Mouse (Mus musculus): Measurements from ENCODE around the gene Slc22a5. TPM values are rescaled to one million over a fixed set of nuclear protein-coding genes. Genes with fewer than 3 reads are reported as not detected.
A peak's percentile ranks its signal among the peaks of the same experiment; 100 is the strongest.

Gene Slc22a5
- polyA plus RNA-seq, 1 experiment from 2014 or later, result 8.1 TPM

DNA sequence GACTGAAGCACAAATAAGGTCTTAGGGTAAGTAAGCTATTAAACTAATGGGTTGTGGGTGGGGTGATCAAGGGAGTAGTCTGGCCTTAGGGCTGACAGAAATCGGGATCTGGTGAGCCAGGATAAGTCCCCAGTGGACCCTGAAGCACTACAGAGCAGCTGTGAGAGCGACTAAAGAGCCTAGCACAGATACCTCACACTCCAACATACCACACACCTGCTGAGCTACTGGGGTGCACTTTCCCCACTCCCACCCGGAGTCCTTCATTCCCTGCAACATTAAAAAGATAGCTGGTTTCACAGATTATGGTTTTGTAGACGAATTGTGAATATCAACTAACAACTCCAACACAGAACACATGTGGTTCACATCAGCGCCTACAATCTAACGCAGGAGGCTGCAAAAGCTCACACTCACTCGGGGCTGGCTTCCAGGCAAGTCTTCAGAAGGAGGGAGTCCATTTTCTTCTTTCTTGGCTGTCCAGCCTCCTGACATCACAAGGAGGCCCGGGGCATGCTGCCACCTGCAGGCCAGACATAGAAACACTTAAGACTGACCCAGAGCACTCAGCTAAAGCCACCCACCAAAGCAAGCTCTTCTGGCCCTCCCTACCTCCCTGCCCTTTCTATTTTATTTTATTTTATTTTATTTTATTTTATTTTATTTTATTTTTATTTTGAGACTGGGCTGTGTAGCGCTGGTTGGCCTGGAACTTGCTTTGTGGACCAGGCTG, 41.7 kb downstream of the Slc22a5 start:
- no peaks in the 10 kb centered on the region for H3K9me3 ChIP-seq
- no peak overlapping the region for H3K4me3 ChIP-seq
- H3K4me2 ChIP-seq, result peak overlapping the region; percentile 15; the same call in 1 of the 2 replicates
- no peaks in the 10 kb centered on the region for H3K36me3 ChIP-seq
- 31% methylated on average over 9 of the region's 9 CpGs for WGBS
- H3K9ac ChIP-seq, result no peak overlapping the region
- H3K27ac ChIP-seq, result no peak overlapping the region
- 0 out of 2 replicates have a peak, but pooled peaks cover 3% of the 10 kb centered on the region for H3K27me3 ChIP-seq
- peak; percentile 69; the same call in 1 of the 2 replicates for ATAC-seq (ENCODE audit: low FRiP score)
- peaks cover 6% of the 10 kb centered on the region for H3K4me1 ChIP-seq (replicated peaks)

- no peak for ATAC-seq (ENCODE audit: low FRiP score)
- H3K4me3 ChIP-seq, result no peak overlapping the region
- 0 out of 2 replicates have a peak, but pooled peaks cover 3% of the 10 kb centered on the region for H3K27me3 ChIP-seq
- no peak overlapping the region for H3K9ac ChIP-seq
- peaks cover 6% of the 10 kb centered on the region for H3K4me1 ChIP-seq (replicated peaks)
- 81% methylated on average over 6 of the region's 6 CpGs for WGBS
- H3K9me3 ChIP-seq, result no peaks in the 10 kb centered on the region
- H3K27ac ChIP-seq, result no peak overlapping the region
- no peak overlapping the region for H3K4me2 ChIP-seq
- H3K36me3 ChIP-seq, result no peaks in the 10 kb centered on the region
Measured at GRCm38 (mm10) chr11:53845680-53846079, 45.8 kb downstream of the Slc22a5 start.

GRCm38 (mm10) chr11:53843106-53843505, 48.4 kb downstream of the Slc22a5 start:
- H3K27me3 ChIP-seq, result no peaks in the 10 kb centered on the region
- WGBS, result 75% methylated on average over 10 of the region's 10 CpGs
- ATAC-seq (ENCODE audit: low FRiP score), result no peak
- H3K36me3 ChIP-seq, result no peaks in the 10 kb centered on the region
- no peak overlapping the region for H3K9ac ChIP-seq
- no peak overlapping the region for H3K27ac ChIP-seq
- no peaks in the 10 kb centered on the region for H3K9me3 ChIP-seq
- no peaks in the 10 kb centered on the region for H3K4me1 ChIP-seq (replicated peaks)
- no peak overlapping the region for H3K4me2 ChIP-seq
- H3K4me3 ChIP-seq, result no peak overlapping the region

GRCm38 (mm10) chr11:53842161-53842581, 49.3 kb downstream of the Slc22a5 start:
- Histone ChIP-seq H3K27ac (no peak overlapping the region), H3K27me3 (no peaks in the 10 kb centered on the region), H3K4me2 (no peak overlapping the region), H3K4me1 (replicated peaks) (no peaks in the 10 kb centered on the region), H3K4me3 (no peak overlapping the region), H3K9me3 (no peaks in the 10 kb centered on the region), H3K36me3 (no peaks in the 10 kb centered on the region), H3K9ac (no peak overlapping the region)
- 44% methylated on average over 4 of the region's 4 CpGs for WGBS
- ATAC-seq (ENCODE audit: low FRiP score), result no peak

DNA sequence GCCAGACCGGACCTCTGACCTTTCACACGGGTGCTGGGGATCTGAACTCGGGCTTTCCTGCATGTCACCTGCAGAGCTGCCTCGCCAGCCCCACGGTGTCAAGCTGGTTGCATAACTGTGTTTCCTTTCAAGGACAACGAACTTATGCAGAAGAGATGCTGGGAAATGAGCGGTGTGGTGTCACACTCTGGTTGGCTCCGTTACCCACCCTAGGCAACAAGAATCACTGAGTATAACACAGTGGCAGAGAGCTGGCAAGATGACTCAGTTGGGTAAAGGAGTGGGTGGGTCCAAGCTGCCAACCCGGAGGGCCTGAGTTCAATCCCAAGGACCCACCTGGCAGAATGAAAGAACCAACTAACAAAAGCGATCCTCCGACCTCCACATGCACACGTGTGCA, 49.9 kb downstream of the Slc22a5 start:
- Histone ChIP-seq H3K27ac (no peak overlapping the region), H3K4me3 (no peak overlapping the region), H3K4me1 (replicated peaks) (no peaks in the 10 kb centered on the region), H3K4me2 (no peak overlapping the region), H3K9ac (no peak overlapping the region), H3K36me3 (no peaks in the 10 kb centered on the region), H3K9me3 (no peaks in the 10 kb centered on the region), H3K27me3 (no peaks in the 10 kb centered on the region)
- no peak for ATAC-seq (ENCODE audit: low FRiP score)
- WGBS, result 82% methylated on average over 12 of the region's 12 CpGs

DNA sequence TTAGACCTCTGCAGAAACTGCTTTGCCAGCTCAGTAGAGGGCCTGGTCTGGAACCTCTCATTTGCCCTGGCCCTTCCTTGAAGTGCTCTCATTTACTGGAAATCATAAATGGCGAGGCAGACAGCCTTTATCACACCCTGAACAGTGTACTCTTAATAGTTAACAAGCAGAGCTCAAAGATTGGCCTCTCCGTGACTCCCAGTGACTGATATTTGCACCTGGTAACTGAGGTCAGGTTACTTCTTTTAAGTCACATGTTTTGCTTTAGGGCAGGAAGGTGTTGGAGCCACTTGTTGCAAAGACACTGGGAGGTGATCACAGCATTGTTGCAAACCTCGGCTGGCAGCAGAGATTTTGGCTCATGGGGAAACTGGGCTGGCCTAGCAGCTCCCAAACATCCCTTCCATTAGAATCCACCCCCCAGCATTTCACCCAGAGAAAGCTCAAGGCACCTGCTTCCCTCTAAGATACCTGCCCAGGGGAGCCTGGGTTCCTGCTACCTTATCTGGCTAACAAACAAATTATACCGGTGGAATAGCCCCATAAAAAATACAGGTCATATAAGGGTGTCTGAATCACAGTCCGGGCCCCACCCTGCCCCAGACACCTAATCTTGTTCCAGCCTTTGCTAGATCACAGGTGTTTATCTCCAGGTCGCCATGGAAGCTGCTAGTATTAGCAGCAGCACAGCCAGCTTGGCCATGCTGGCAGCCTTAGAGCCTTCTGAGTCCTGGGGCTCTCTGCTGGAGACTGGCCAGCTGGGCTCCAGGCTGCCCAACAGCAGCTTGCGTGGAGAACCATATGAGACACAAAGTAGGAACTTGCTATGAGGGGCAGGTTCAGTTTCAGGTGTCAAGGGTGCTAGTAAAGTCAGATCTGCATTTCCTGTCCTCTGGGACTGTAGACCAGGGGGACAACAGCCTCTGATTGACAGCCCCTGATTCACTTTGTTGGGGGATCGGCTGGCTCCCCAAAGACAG, 51.5 kb downstream of the Slc22a5 start:
- no peaks in the 10 kb centered on the region for H3K9me3 ChIP-seq
- 72% methylated on average over 8 of the region's 8 CpGs for WGBS
- no peak overlapping the region for H3K27ac ChIP-seq
- no peak overlapping the region for H3K4me3 ChIP-seq
- no peaks in the 10 kb centered on the region for H3K27me3 ChIP-seq
- no peak overlapping the region for H3K9ac ChIP-seq
- no peaks in the 10 kb centered on the region for H3K4me1 ChIP-seq (replicated peaks)
- ATAC-seq (ENCODE audit: low FRiP score), result no peak
- H3K36me3 ChIP-seq, result no peaks in the 10 kb centered on the region
- H3K4me2 ChIP-seq, result no peak overlapping the region

- Histone ChIP-seq H3K4me3 (no peak overlapping the region), H3K4me2 (no peak overlapping the region), H3K36me3 (no peaks in the 10 kb centered on the region), H3K27me3 (no peaks in the 10 kb centered on the region), H3K9me3 (no peaks in the 10 kb centered on the region), H3K9ac (no peak overlapping the region), H3K27ac (no peak overlapping the region), H3K4me1 (replicated peaks) (no peaks in the 10 kb centered on the region)
- no peak for ATAC-seq (ENCODE audit: low FRiP score)
- 87% methylated on average over 6 of the region's 6 CpGs for WGBS
Measured at GRCm38 (mm10) chr11:53839147-53839546, 52.3 kb downstream of the Slc22a5 start.

- WGBS, result 92% methylated on average over 5 of the region's 5 CpGs
- no peak for ATAC-seq (ENCODE audit: low FRiP score)
Measured at GRCm38 (mm10) chr11:53837731-53838130, 53.7 kb downstream of the Slc22a5 start.

DNA sequence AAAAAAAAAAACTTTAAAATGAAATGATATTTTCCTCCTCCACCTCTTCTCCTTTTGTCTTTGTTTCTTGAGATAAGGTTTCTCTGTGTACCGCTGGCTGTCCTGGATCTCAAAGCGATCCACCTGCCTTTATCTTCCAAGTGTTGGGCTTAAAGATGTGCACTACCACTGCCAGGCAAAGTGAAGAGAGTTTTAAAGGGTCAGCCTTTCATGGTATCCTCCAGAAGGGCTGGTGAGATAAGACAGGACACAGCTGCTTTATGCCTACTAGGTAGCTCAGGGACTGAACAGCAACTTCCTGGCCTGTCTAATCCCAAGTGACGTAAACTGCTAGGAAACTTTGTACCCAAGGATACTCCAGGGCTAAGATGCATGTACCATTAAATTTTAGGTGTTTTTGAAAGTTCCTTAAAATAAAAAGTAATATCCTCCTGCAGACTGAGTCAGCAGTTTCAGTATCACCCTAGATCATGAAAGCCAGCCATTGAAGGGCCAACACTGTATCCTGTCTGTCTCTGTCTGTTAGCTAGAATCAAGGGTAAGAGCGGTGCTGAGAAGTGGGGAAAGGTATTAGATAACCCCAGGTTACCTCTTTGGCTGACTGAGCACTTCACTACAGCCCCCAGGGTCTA, 56.0 kb downstream of the Slc22a5 start:
- H3K4me2 ChIP-seq, result no peak overlapping the region
- H3K4me1 ChIP-seq (replicated peaks), result no peaks in the 10 kb centered on the region
- no peak overlapping the region for H3K27ac ChIP-seq
- no peaks in the 10 kb centered on the region for H3K36me3 ChIP-seq
- 95% methylated on average over 4 of the region's 4 CpGs for WGBS
- H3K27me3 ChIP-seq, result no peaks in the 10 kb centered on the region
- ATAC-seq (ENCODE audit: low FRiP score), result no peak
- no peak overlapping the region for H3K4me3 ChIP-seq
- no peak overlapping the region for H3K9ac ChIP-seq
- H3K9me3 ChIP-seq, result no peaks in the 10 kb centered on the region

More at GRCm38 (mm10) chr11:53837731-53838130, 53.7 kb downstream of the Slc22a5 start:
- no peak overlapping the region for H3K4me2 ChIP-seq
- no peak overlapping the region for H3K9ac ChIP-seq
- no peaks in the 10 kb centered on the region for H3K9me3 ChIP-seq
- no peaks in the 10 kb centered on the region for H3K4me1 ChIP-seq (replicated peaks)
- H3K36me3 ChIP-seq, result no peaks in the 10 kb centered on the region
- no peak overlapping the region for H3K4me3 ChIP-seq
- H3K27ac ChIP-seq, result no peak overlapping the region
- H3K27me3 ChIP-seq, result no peaks in the 10 kb centered on the region

DNA sequence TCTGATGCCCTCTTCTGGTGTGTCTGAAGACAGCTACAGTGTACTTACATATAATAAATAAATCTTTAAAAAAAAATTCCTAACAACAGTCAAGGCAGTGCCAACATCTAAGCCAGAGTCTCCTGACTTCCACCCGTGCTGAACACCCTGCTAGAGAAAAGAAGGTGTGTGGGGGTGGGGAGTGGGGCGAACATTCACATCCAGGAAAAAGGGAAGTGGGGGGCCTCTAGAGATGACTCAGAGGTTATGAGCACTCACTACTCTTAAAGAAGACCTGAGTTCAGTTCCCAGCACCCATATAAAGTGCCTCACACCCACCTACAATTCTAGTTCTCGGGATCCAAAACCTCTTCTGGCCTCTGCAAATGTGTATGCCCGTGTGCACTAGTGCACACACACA, 66.1 kb downstream of the Slc22a5 start:
- H3K4me2 ChIP-seq, result no peak overlapping the region
- H3K36me3 ChIP-seq, result no peaks in the 10 kb centered on the region
- no peaks in the 10 kb centered on the region for H3K27me3 ChIP-seq
- no peak overlapping the region for H3K9ac ChIP-seq
- H3K9me3 ChIP-seq, result peaks cover 7% of the 10 kb centered on the region; the same call in 1 of the 2 replicates
- H3K4me3 ChIP-seq, result no peak overlapping the region
- 94% methylated on average over 4 of the region's 4 CpGs for WGBS
- no peaks in the 10 kb centered on the region for H3K4me1 ChIP-seq (replicated peaks)
- no peak overlapping the region for H3K27ac ChIP-seq
- ATAC-seq (ENCODE audit: low FRiP score), result no peak

DNA sequence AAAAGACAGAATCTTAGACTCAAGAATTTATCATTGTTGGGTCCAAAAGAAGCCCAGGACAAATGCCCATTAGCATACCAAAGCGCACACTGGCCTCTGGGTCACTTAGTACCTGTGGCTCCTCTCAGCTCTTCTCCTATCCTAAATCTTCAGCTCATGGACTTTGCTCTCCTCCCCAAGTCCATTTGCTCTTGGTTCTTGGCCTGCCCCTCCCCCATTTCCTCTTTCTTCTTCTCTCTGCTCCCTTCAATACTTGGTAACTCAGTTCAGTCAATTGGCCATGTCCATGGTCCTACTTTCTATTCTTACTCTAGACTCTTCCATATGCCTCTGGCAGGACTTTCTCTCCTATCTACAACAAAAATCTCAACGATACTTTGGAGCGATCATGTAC, 69.5 kb downstream of the Slc22a5 start:
- no peak overlapping the region for H3K4me2 ChIP-seq
- no peak for ATAC-seq (ENCODE audit: low FRiP score)

More for the DNA sequence above, 69.5 kb downstream of the Slc22a5 start:
- Histone ChIP-seq H3K9ac (no peak overlapping the region), H3K27ac (no peak overlapping the region), H3K4me1 (replicated peaks) (no peaks in the 10 kb centered on the region), H3K9me3 (no peaks in the 10 kb centered on the region), H3K36me3 (no peaks in the 10 kb centered on the region), H3K4me3 (no peak overlapping the region), H3K27me3 (no peaks in the 10 kb centered on the region)
- WGBS, result 93% methylated on average over 3 of the region's 3 CpGs
